ENCODE assay signal across 39 mouse cellular contexts in genomic region chr15:101699866-101700265, GRCm38 (mm10). TPM values are rescaled to one million over a fixed set of nuclear protein-coding genes. Genes with fewer than 3 reads are reported as not detected.
"Had no signal": no experiment of that assay in that cellular context is flagged by ENCODE, and none has a peak within 500 bp of the region (broad histone marks: within the 10 kb centered on the region; RNA-seq: fewer than 3 reads in every experiment).

No protein-coding gene starts in this region.

- H3K27me3 ChIP-seq: intestine, embryonic 15.5 days; liver, embryonic 13.5 days had no signal

- H3K36me3 ChIP-seq: heart, embryonic 10.5 days; heart, embryonic 12.5 days; intestine, embryonic 15.5 days; limb, embryonic 10.5 days; limb, embryonic 12.5 days; liver, embryonic 13.5 days had no signal

- H3K4me1 ChIP-seq: heart, embryonic 10.5 days; heart, embryonic 12.5 days; intestine, embryonic 15.5 days; limb, embryonic 10.5 days; limb, embryonic 12.5 days; liver, embryonic 13.5 days had no signal

- H3K27ac ChIP-seq: gastrocnemius, adult 2 months; heart, embryonic 10.5 days; hindbrain, embryonic 14.5 days; intestine, embryonic 15.5 days; layer of hippocampus, adult 2 months; left cerebral cortex, adult 2 months; limb, embryonic 10.5 days; limb, embryonic 12.5 days; liver, embryonic 13.5 days had no signal

- DNase-seq: gastrocnemius, adult 2 months; gastrocnemius, postnatal 10 days; gastrocnemius, postnatal 25 days; heart, adult 18-20 months; heart, postnatal 10 days; heart, postnatal 36 days; kidney, adult 18-20 months; kidney, adult 8-10 months; kidney, postnatal 10 days; kidney, postnatal 25 days; kidney, postnatal 4 days; liver; liver, embryonic 13.5 days had no signal

- H3K9me3 ChIP-seq: heart, embryonic 10.5 days; heart, embryonic 12.5 days; intestine, embryonic 15.5 days; limb, embryonic 10.5 days; limb, embryonic 12.5 days; liver, embryonic 13.5 days had no signal

- H3K4me3 ChIP-seq: gastrocnemius, adult 2 months; heart, embryonic 10.5 days; heart, embryonic 12.5 days; intestine, embryonic 15.5 days; layer of hippocampus, adult 2 months; left cerebral cortex, adult 2 months; limb, embryonic 10.5 days; limb, embryonic 12.5 days; liver, embryonic 13.5 days had no signal

RNA-seq across cellular contexts. Expression of gene Krt6a, which starts 5.8 kb away (rescaled TPM):
- total RNA-seq: gastrocnemius, adult 2 months; gastrocnemius, postnatal 10 days; gastrocnemius, postnatal 25 days; heart, adult 18-20 months; heart, adult 8-10 months; heart, postnatal 10 days; heart, postnatal 36 days; hematopoietic stem cell, adult 5-6 weeks; layer of hippocampus, adult 2 months; layer of hippocampus, postnatal 10 days; layer of hippocampus, postnatal 25 days; left cerebral cortex, adult 2 months; left cerebral cortex, postnatal 14 days; left cerebral cortex, postnatal 36 days had no signal
- polyA plus RNA-seq: frontal cortex, adult 2 months; heart, embryonic 12.5 days; heart, embryonic 14.5 days; hindbrain, embryonic 11.5 days; hindbrain, embryonic 14.5 days; inflammation-experienced regulatory T-cells, adult 6 months; kidney, embryonic 14.5 days; liver, embryonic 11.5 days had no signal

RNA-seq across cellular contexts. Expression of gene Krt5, which starts 12.8 kb away (rescaled TPM):
- total RNA-seq: gastrocnemius, adult 2 months; gastrocnemius, postnatal 10 days; gastrocnemius, postnatal 25 days; heart, postnatal 10 days; heart, postnatal 36 days; hematopoietic stem cell, adult 5-6 weeks; layer of hippocampus, postnatal 10 days; left cerebral cortex, adult 2 months; left cerebral cortex, postnatal 14 days; left cerebral cortex, postnatal 36 days had no signal
- polyA plus RNA-seq: frontal cortex, adult 2 months; heart, embryonic 14.5 days; hindbrain, embryonic 14.5 days; inflammation-experienced regulatory T-cells, adult 6 months; kidney, embryonic 14.5 days had no signal

RNA-seq across cellular contexts. Expression of gene Krt6b, which starts 19.8 kb away (rescaled TPM):
- total RNA-seq: gastrocnemius, adult 2 months; gastrocnemius, postnatal 10 days; gastrocnemius, postnatal 25 days; heart, adult 18-20 months; heart, adult 8-10 months; heart, postnatal 36 days; hematopoietic stem cell, adult 5-6 weeks; layer of hippocampus, adult 2 months; layer of hippocampus, postnatal 10 days; layer of hippocampus, postnatal 25 days; left cerebral cortex, adult 2 months; left cerebral cortex, postnatal 14 days; left cerebral cortex, postnatal 36 days had no signal
- polyA plus RNA-seq: frontal cortex, adult 2 months; heart, embryonic 10.5 days; heart, embryonic 12.5 days; heart, embryonic 14.5 days; hindbrain, embryonic 11.5 days; hindbrain, embryonic 14.5 days; hindbrain, embryonic 16.5 days; intestine, embryonic 15.5 days; kidney, embryonic 14.5 days; kidney, embryonic 16.5 days; limb, embryonic 10.5 days; limb, embryonic 12.5 days; limb, embryonic 14.5 days; liver, embryonic 11.5 days; liver, embryonic 13.5 days had no signal

RNA-seq across cellular contexts. Expression of gene Krt71, which starts 43.0 kb away (rescaled TPM):
- total RNA-seq: gastrocnemius, adult 2 months; gastrocnemius, postnatal 25 days; heart, adult 18-20 months; heart, adult 8-10 months; heart, postnatal 10 days; heart, postnatal 36 days; hematopoietic stem cell, adult 5-6 weeks; layer of hippocampus, adult 2 months; layer of hippocampus, postnatal 10 days; layer of hippocampus, postnatal 25 days; left cerebral cortex, adult 2 months; left cerebral cortex, postnatal 14 days; left cerebral cortex, postnatal 36 days had no signal
- polyA plus RNA-seq: frontal cortex, adult 2 months; heart, embryonic 10.5 days; heart, embryonic 12.5 days; heart, embryonic 14.5 days; hindbrain, embryonic 11.5 days; inflammation-experienced regulatory T-cells, adult 6 months; intestine, embryonic 15.5 days; intestine, postnatal 0 days; kidney, embryonic 14.5 days; kidney, embryonic 16.5 days; limb, embryonic 10.5 days; limb, embryonic 12.5 days; liver, embryonic 11.5 days; liver, embryonic 13.5 days had no signal

RNA-seq across cellular contexts. Expression of gene Gm5478, which starts 52.7 kb away (rescaled TPM):
- total RNA-seq: gastrocnemius, adult 2 months; gastrocnemius, postnatal 10 days; gastrocnemius, postnatal 25 days; gastrocnemius, postnatal 4 days; heart, adult 18-20 months; heart, adult 8-10 months; heart, postnatal 10 days; heart, postnatal 36 days; layer of hippocampus, adult 2 months; layer of hippocampus, postnatal 10 days; layer of hippocampus, postnatal 25 days; left cerebral cortex, adult 2 months; left cerebral cortex, postnatal 14 days; left cerebral cortex, postnatal 36 days had no signal
- polyA plus RNA-seq: frontal cortex, adult 2 months; heart, embryonic 10.5 days; heart, embryonic 12.5 days; heart, embryonic 14.5 days; heart, embryonic 16.5 days; hindbrain, embryonic 11.5 days; hindbrain, embryonic 14.5 days; hindbrain, embryonic 16.5 days; inflammation-experienced regulatory T-cells, adult 6 months; intestine, embryonic 15.5 days; intestine, postnatal 0 days; kidney, embryonic 14.5 days; kidney, embryonic 16.5 days; limb, embryonic 10.5 days; limb, embryonic 12.5 days; limb, embryonic 14.5 days; liver, embryonic 11.5 days; liver, embryonic 13.5 days had no signal
